Mouse (Mus musculus) hindbrain, embryonic 15.5 days (tissue): Measurements from ENCODE around the gene Fasn. TPM values are rescaled to one million over a fixed set of nuclear protein-coding genes. Genes with fewer than 3 reads are reported as not detected.
"Not testable (repeated sequence)": the region's sequence is repeated elsewhere in the genome, so short reads cannot be mapped to it uniquely, and the experiment has no call there.

ENCODE experiments used
- ATAC-seq: fragments of 200-750 bp; cut with Nextera tagmentation; 2 replicates; pipeline ENCODE4 v1.8.0; 2017; ENCODE audit warnings: low read depth, moderate number of reproducible peaks, moderate TSS enrichment; ENCODE audit not compliant: low FRiP score
- H3K27ac ChIP-seq: fragments of 300-500 bp; sonication (generic); replicated peaks from 2 replicates; pipeline ENCODE4 v1.5.1; 2015; ENCODE audit warnings: mild to moderate bottlenecking, inconsistent platforms
- H3K27me3 ChIP-seq: fragments of 300-500 bp; sonication (generic); 2 replicates; pipeline ENCODE4 v1.6.1; 2015; ENCODE audit warnings: control low read depth, inconsistent platforms
- H3K36me3 ChIP-seq: fragments of 300-500 bp; sonication (generic); 2 replicates; pipeline ENCODE4 v1.6.1; 2015; ENCODE audit warnings: control low read depth, inconsistent platforms
- H3K4me1 ChIP-seq: fragments of 300-500 bp; sonication (generic); replicated peaks from 2 replicates; pipeline ENCODE4 v1.6.1; 2015; ENCODE audit warnings: control low read depth, inconsistent platforms
- H3K4me2 ChIP-seq: fragments of 300-500 bp; sonication (generic); 2 replicates; pipeline ENCODE4 v1.6.1; 2015; ENCODE audit warnings: moderate library complexity, mild to moderate bottlenecking, inconsistent platforms
- H3K4me3 ChIP-seq: fragments of 300-500 bp; sonication (generic); 2 replicates; pipeline ENCODE4 v1.5.1; 2015; ENCODE audit warnings: mild to moderate bottlenecking, inconsistent platforms
- H3K9ac ChIP-seq: fragments of 300-500 bp; sonication (generic); 2 replicates; pipeline ENCODE4 v1.6.1; 2015; ENCODE audit warnings: inconsistent platforms
- H3K9me3 ChIP-seq: fragments of 300-500 bp; sonication (generic); 2 replicates; pipeline ENCODE4 v1.6.1; 2016; ENCODE audit warnings: control low read depth, inconsistent platforms
- WGBS: fragments of 180-500 bp; shearing (Covaris S2); methylation state at CpG from one replicate; pipeline ENCODE4 v1.1.7; 2015; 5-methylcytosine and 5-hydroxymethylcytosine counted together
- polyA plus RNA-seq: library from polyadenylated mRNA; unstranded; fragments of >200 nt; fragmentation: Nextera tagmentation; extraction: Ambion mirVana; gene quantifications from 2 replicates; pipeline ENCODE4 v1.2.1, GENCODE M21; 2015

Gene Fasn
- polyA plus RNA-seq, 1 experiment from 2014 or later = 94.7 TPM

DNA sequence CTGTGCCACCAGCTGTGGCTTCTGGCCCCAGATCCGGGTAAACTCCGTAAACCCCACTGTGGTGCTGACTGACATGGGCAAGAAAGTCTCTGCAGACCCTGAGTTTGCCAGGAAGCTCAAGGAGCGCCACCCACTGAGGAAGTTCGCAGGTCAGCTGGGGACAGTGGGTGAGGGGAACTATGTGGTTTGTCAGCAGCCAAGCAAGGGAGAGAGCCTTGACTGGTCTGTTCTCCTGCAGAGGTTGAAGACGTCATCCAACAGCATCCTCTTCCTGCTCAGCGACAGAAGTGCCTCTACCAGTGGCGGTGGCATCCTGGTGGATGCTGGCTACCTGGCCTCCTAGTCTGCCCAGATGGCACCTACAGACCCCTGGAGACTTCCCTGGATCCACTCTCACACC, 57.3 kb downstream of the Fasn start:
- not testable (repeated sequence) for H3K4me1 ChIP-seq, H3K4me3 ChIP-seq, ATAC-seq, H3K4me2 ChIP-seq, H3K9ac ChIP-seq, H3K27me3 ChIP-seq, H3K36me3 ChIP-seq, H3K9me3 ChIP-seq, H3K27ac ChIP-seq
- 65% methylated on average over 3 of the region's 7 CpGs for WGBS

GRCm38 (mm10) chr11:120763121-120763999, 61.0 kb downstream of the Fasn start:
- H3K4me2 ChIP-seq = peak overlapping the region; percentile 19; the same call in 1 of the 2 replicates
- H3K27me3 ChIP-seq, H3K27ac ChIP-seq, H3K9me3 ChIP-seq, H3K9ac ChIP-seq, H3K36me3 ChIP-seq, H3K4me3 ChIP-seq, H3K4me1 ChIP-seq: not testable (repeated sequence)
- peak; percentile 48; the same call in 1 of the 2 replicates for ATAC-seq
- WGBS = 28% methylated on average over 4 of the region's 23 CpGs

GRCm38 (mm10) chr11:120762672-120763041, 61.7 kb downstream of the Fasn start, which contains the start of gene Hmga1b:
Gene Hmga1b, plus strand, starts transcription at chr11:120762794.
- H3K36me3 ChIP-seq, H3K4me3 ChIP-seq, H3K27ac ChIP-seq, H3K27me3 ChIP-seq, H3K9me3 ChIP-seq, H3K9ac ChIP-seq, ATAC-seq, H3K4me1 ChIP-seq: not testable (repeated sequence)
- peak within 1 kb of the TSS; percentile 19; the same call in 1 of the 2 replicates for H3K4me2 ChIP-seq
- WGBS = 25% methylated on average over 14 of the region's 14 CpGs

DNA sequence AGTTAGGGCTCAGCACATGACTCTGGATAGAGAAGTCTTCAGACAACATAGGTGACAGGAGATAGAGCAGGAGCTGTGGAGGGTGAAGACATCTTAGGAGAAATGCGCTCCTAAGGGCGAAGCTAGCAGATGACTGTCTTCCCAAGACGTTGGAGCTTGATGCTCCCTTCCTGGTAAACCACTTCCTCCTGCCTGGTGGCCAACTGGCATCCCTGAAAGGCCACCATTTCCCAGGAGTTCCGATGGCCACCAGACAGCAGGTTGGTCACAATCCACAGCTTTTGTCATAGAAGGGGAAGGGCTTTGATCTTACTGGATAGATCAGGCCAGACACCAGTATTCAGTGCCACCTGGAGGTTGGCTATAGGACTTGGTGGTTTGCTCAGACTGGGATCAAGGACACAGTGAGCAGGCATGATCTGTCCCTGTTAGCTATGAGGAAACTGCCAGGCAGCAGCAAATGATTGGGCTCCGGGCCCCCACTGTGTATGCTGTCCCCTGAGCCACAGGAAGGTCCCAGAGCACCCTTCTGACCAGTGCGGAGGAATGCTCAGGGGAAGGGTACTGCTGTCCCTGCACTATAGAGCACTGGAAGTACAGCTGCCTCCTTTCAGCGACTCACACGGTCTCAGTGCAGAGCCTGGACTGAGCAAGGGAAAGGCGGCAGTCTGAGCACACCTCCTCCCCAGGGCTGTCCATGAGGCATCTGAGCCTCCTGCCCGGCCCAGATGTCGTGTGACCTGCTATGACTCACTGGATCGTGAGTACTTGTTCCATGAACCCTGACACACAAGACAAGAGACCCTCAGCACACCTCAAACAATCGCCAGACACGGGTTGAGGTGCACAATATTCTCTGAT, 62.3 kb downstream of the Fasn start:
- Histone ChIP-seq H3K9me3 (peaks cover 6% of the 10 kb centered on the region; the same call in 1 of the 2 replicates), H3K27ac (no peak overlapping the region), H3K4me2 (no peak overlapping the region), H3K4me1 (no peaks in the 10 kb centered on the region), H3K36me3 (no peaks in the 10 kb centered on the region), H3K9ac (no peak overlapping the region), H3K27me3 (peaks cover 4% of the 10 kb centered on the region; the same call in 1 of the 2 replicates), H3K4me3 (no peak overlapping the region)
- 74% methylated on average over 14 of the region's 14 CpGs for WGBS
- no peak for ATAC-seq

DNA sequence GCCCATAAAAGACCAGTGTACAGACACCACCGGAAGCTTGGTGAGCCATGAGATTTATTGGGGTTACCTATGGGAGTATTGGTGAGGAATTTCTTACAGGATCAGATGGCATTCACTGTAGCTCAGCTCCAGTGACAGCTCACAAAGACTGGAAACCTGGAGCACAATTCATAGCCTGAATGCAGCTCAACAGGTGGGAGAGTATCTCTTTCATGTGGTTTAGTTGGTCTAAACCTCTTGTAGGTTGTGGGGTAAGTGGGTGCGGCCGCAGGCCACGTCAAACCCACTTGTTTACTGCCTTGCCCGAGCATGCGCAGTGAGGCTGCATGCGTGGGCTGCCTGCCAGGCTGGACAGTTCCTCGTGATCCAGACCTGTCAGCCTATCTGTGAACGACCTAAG, 64.1 kb downstream of the Fasn start:
- Histone ChIP-seq H3K9me3 (peaks cover 6% of the 10 kb centered on the region; the same call in 1 of the 2 replicates), H3K36me3 (no peaks in the 10 kb centered on the region), H3K4me1 (no peaks in the 10 kb centered on the region), H3K4me3 (no peak overlapping the region), H3K27ac (no peak overlapping the region), H3K9ac (no peak overlapping the region), H3K4me2 (no peak overlapping the region), H3K27me3 (peaks cover 4% of the 10 kb centered on the region; the same call in 1 of the 2 replicates)
- no peak for ATAC-seq
- 95% methylated on average over 9 of the region's 9 CpGs for WGBS

Other genes starting within 250 kb of the Fasn start
- gene Arhgdia, start 242.9 kb downstream of the Fasn start, polyA plus RNA-seq = 492 and 533 TPM in 2 replicates
- 247 and 251 TPM in 2 replicates for gene Alyref, start 226.2 kb downstream of the Fasn start, polyA plus RNA-seq
- gene Anapc11, start 226.1 kb downstream of the Fasn start, polyA plus RNA-seq = 200 and 215 TPM in 2 replicates
- 0.71 and 1.1 TPM in 2 replicates for gene Npb, start 216.1 kb downstream of the Fasn start, polyA plus RNA-seq
- gene Pcyt2, start 206.6 kb downstream of the Fasn start, polyA plus RNA-seq = 213 and 226 TPM in 2 replicates
- gene Sirt7, start 199.3 kb downstream of the Fasn start, polyA plus RNA-seq = 43.4 and 45.6 TPM in 2 replicates
- gene Mafg, start 190.9 kb downstream of the Fasn start, polyA plus RNA-seq = 42.5 and 42.7 TPM in 2 replicates
- gene Pycr1, start 180.8 kb downstream of the Fasn start, polyA plus RNA-seq = 19.0 and 21.3 TPM in 2 replicates
- 0.67 and 1.0 TPM in 2 replicates for gene Myadml2, start 176.4 kb downstream of the Fasn start, polyA plus RNA-seq
- gene Notum, start 163.4 kb downstream of the Fasn start, polyA plus RNA-seq = 2.2 and 2.3 TPM in 2 replicates
- 140 and 154 TPM in 2 replicates for gene Aspscr1, start 151.6 kb downstream of the Fasn start, polyA plus RNA-seq
- 107 and 109 TPM in 2 replicates for gene Cenpx, start 110.8 kb downstream of the Fasn start, polyA plus RNA-seq
- 74.9 and 81.2 TPM in 2 replicates for gene Lrrc45, start 110.6 kb downstream of the Fasn start, polyA plus RNA-seq
- gene Rac3, start 103.1 kb downstream of the Fasn start, polyA plus RNA-seq = 540 and 587 TPM in 2 replicates
- gene Dcxr, start 97.3 kb downstream of the Fasn start, polyA plus RNA-seq = 8.8 and 10.4 TPM in 2 replicates
- 0.97 and 2.1 TPM in 2 replicates for gene Cbr2, start 92.4 kb downstream of the Fasn start, polyA plus RNA-seq
- 2.1 and 2.9 TPM in 2 replicates for gene Hmga1b, start 61.8 kb downstream of the Fasn start, polyA plus RNA-seq
- gene Rfng, start 40.3 kb downstream of the Fasn start, polyA plus RNA-seq = 119 and 141 TPM in 2 replicates
- gene Gps1, start 40.3 kb downstream of the Fasn start, polyA plus RNA-seq = 275 and 300 TPM in 2 replicates
- 45.2 and 48.6 TPM in 2 replicates for gene Dus1l, start 28.1 kb downstream of the Fasn start, polyA plus RNA-seq
- 5.7 and 6.1 TPM in 2 replicates for gene Ccdc57, start 108.3 kb upstream of the Fasn start, polyA plus RNA-seq
- gene Slc16a3, start 123.9 kb upstream of the Fasn start, polyA plus RNA-seq = 10.4 and 10.9 TPM in 2 replicates
- gene Csnk1d, start 166.8 kb upstream of the Fasn start, polyA plus RNA-seq = 147 and 149 TPM in 2 replicates
- not detected in 2 replicates for gene Cd7, start 214.9 kb upstream of the Fasn start, polyA plus RNA-seq
- gene Sectm1b, start 239.0 kb upstream of the Fasn start, polyA plus RNA-seq = not detected in 2 replicates